Mouse (Mus musculus): ENCODE data around the gene Fads6.
A peak's percentile ranks its signal among the peaks of the same experiment; 100 is the strongest.

Fads6 gene

GRCm38 (mm10) chr11:115298160-115298559 lies 697 bp upstream of the Fads6 start:
- no peak for DNase-seq

- DNase-seq = peak; percentile 83
These were observed 822 bp downstream of the Fads6 start for GRCm38 (mm10) chr11:115296471-115297210.

- peak; percentile 32 for DNase-seq
These were observed 1.5 kb downstream of the Fads6 start for GRCm38 (mm10) chr11:115295939-115296338.

- no peak for DNase-seq
These were observed 4.7 kb downstream of the Fads6 start for GRCm38 (mm10) chr11:115292631-115293375.

GRCm38 (mm10) chr11:115291503-115291902 lies 6.0 kb downstream of the Fads6 start:
- DNase-seq = peak; percentile 26

GRCm38 (mm10) chr11:115290919-115291318 lies 6.5 kb downstream of the Fads6 start:
- DNase-seq = no peak

- DNase-seq = no peak
These were observed 7.1 kb downstream of the Fads6 start for GRCm38 (mm10) chr11:115290314-115290713.

GRCm38 (mm10) chr11:115289885-115290284 lies 7.6 kb downstream of the Fads6 start:
- DNase-seq = peak; percentile 41

GRCm38 (mm10) chr11:115288305-115288704 lies 9.2 kb downstream of the Fads6 start:
- DNase-seq = no peak

GRCm38 (mm10) chr11:115287386-115287785 lies 10.1 kb downstream of the Fads6 start:
- DNase-seq = peak; percentile 48

- DNase-seq = peak; percentile 34
These were observed 11.1 kb downstream of the Fads6 start for GRCm38 (mm10) chr11:115286201-115286993.

GRCm38 (mm10) chr11:115285282-115285681 lies 12.2 kb downstream of the Fads6 start:
- no peak for DNase-seq

GRCm38 (mm10) chr11:115283891-115284620 lies 13.4 kb downstream of the Fads6 start:
- DNase-seq = no peak

GRCm38 (mm10) chr11:115283486-115283765 lies 14.0 kb downstream of the Fads6 start:
- DNase-seq = no peak

GRCm38 (mm10) chr11:115282723-115283485 lies 14.6 kb downstream of the Fads6 start:
- DNase-seq = no peak

- DNase-seq = no peak
These were observed 15.2 kb downstream of the Fads6 start for GRCm38 (mm10) chr11:115282295-115282694.

GRCm38 (mm10) chr11:115279726-115280125 lies 17.7 kb downstream of the Fads6 start:
- no peak for DNase-seq

GRCm38 (mm10) chr11:115278176-115278575 lies 19.3 kb downstream of the Fads6 start:
- no peak for DNase-seq

- no peak for DNase-seq
These were observed 19.9 kb downstream of the Fads6 start for GRCm38 (mm10) chr11:115277604-115277975.

- DNase-seq = peak; percentile 97
These were observed 20.5 kb downstream of the Fads6 start, which contains the start of gene Fdxr for GRCm38 (mm10) chr11:115276780-115277603. Gene Fdxr, minus strand, starts transcription at chr11:115277050.

GRCm38 (mm10) chr11:115275954-115276353 lies 21.5 kb downstream of the Fads6 start:
- peak; percentile 61 for DNase-seq

Data from cerebellum, adult 11-12 months (tissue).